ENCODE assay signal across 8 mouse cellular contexts in genomic region chr9:80068735-80069315, GRCm38 (mm10). TPM values are rescaled to one million over a fixed set of nuclear protein-coding genes. Genes with fewer than 3 reads are reported as not detected.
DNase-seq lines count a peak whose midpoint lies in the region; ATAC-seq and TF ChIP-seq lines count a peak whose summit lies in the region.

No protein-coding gene starts in this region.

- H3K36me3 ChIP-seq in heart, postnatal 0 days (replicated peaks; ENCODE audit: control insufficient read depth, insufficient read depth, low read length), result no peaks in the 10 kb centered on the region
- H3K36me3 ChIP-seq in midbrain, embryonic 15.5 days (replicated peaks), result no peaks in the 10 kb centered on the region

- H3K27ac ChIP-seq in heart, postnatal 0 days (ENCODE audit: low read depth), result no peak overlapping the region
- no peak overlapping the region for H3K27ac ChIP-seq in midbrain, embryonic 15.5 days

- WGBS in heart, postnatal 0 days, result 18% methylated on average over 11 of the region's 11 CpGs
- WGBS in midbrain, embryonic 15.5 days, result 49% methylated on average over 11 of the region's 11 CpGs

- peak overlapping the region; percentile 100 for H3K9ac ChIP-seq in heart, postnatal 0 days (replicated peaks; ENCODE audit: low read depth, low read length)
- H3K9ac ChIP-seq in midbrain, embryonic 15.5 days, result no peak overlapping the region

- DNase-seq in heart, postnatal 0 days (ENCODE audit: low spot score), result no peak
- DNase-seq in heart, adult 11 months, result no peak
- DNase-seq in c-Kit-negative CD71-positive TER-119-positive erythroid progenitor cells, embryonic 14.5 days (ENCODE audit: low read depth, low spot score), result peak; percentile 20
- DNase-seq in induced T-regulatory cell, adult 2 months (ENCODE audit: low read depth), result peak; percentile 53
- DNase-seq in spleen, adult 12 weeks (ENCODE audit: low spot score), result no peak
- no peak for DNase-seq in embryo, embryonic 11 days
- DNase-seq in gastrocnemius, adult 8-10 months (ENCODE audit: low spot score in 2 of 2), result no peak

- peak overlapping the region; percentile 81 for H3K4me3 ChIP-seq in heart, postnatal 0 days (ENCODE audit: low read depth, low read length)
- H3K4me3 ChIP-seq in midbrain, embryonic 15.5 days, result peak overlapping the region; percentile 87

- ATAC-seq in heart, postnatal 0 days (ENCODE audit: insufficient read depth, low read depth), result no peak
- ATAC-seq in midbrain, embryonic 15.5 days (replicated peaks), result no peak

- peaks cover 32% of the 10 kb centered on the region for H3K4me1 ChIP-seq in heart, postnatal 0 days (ENCODE audit: control insufficient read depth, insufficient read depth)
- H3K4me1 ChIP-seq in midbrain, embryonic 15.5 days, result peaks cover 34% of the 10 kb centered on the region

- no peak for TF ChIP-seq CTCF in heart, postnatal 0 days (IDR thresholded peaks at IDR 0.05; ENCODE audit: low read depth)

- H3K4me2 ChIP-seq in heart, postnatal 0 days (ENCODE audit: low read depth, low read length), result peak overlapping the region; percentile 73
- peak overlapping the region; percentile 62 for H3K4me2 ChIP-seq in midbrain, embryonic 15.5 days

- peaks cover 9% of the 10 kb centered on the region; the same call in 1 of the 2 replicates for H3K9me3 ChIP-seq in heart, postnatal 0 days (replicated peaks; ENCODE audit: control insufficient read depth, low read length)
- H3K9me3 ChIP-seq in midbrain, embryonic 15.5 days, result no peaks in the 10 kb centered on the region

- no peaks in the 10 kb centered on the region for H3K27me3 ChIP-seq in heart, postnatal 0 days (ENCODE audit: control insufficient read depth, insufficient read depth, low read length)
- H3K27me3 ChIP-seq in midbrain, embryonic 15.5 days (replicated peaks), result no peaks in the 10 kb centered on the region

- TF ChIP-seq EP300 in heart, postnatal 0 days (IDR thresholded peaks at IDR 0.05; ENCODE audit: low read depth), result no peak

RNA-seq across cellular contexts. Expression of gene Senp6, which starts 2.1 kb away (rescaled TPM):
- 54.1 and 80.4 TPM in 2 replicates for total RNA-seq in heart, postnatal 0 days (2014; rRNA removed; ENCODE audit: low replicate concordance)
- 26.1 and 28.9 TPM in 2 replicates for polyA plus RNA-seq in heart, postnatal 0 days (2015; fragmentation: Nextera tagmentation; extraction: Ambion mirVana)
- polyA plus RNA-seq in midbrain, embryonic 15.5 days (2015; fragmentation: Nextera tagmentation; extraction: Ambion mirVana), result 54.7 and 55.0 TPM in 2 replicates
- total RNA-seq in gastrocnemius, adult 8-10 months (2022), result 10 to 100 TPM; 56.7 to 70.5 (median 62.9) TPM

RNA-seq across cellular contexts. Expression of gene Filip1, which starts 56.2 kb away (rescaled TPM):
- total RNA-seq in heart, postnatal 0 days (2014; rRNA removed; ENCODE audit: low replicate concordance), result 27.4 and 52.3 TPM in 2 replicates
- 31.6 and 39.0 TPM in 2 replicates for polyA plus RNA-seq in heart, postnatal 0 days (2015; fragmentation: Nextera tagmentation; extraction: Ambion mirVana)
- 3.2 and 3.6 TPM in 2 replicates for polyA plus RNA-seq in midbrain, embryonic 15.5 days (2015; fragmentation: Nextera tagmentation; extraction: Ambion mirVana)
- total RNA-seq in gastrocnemius, adult 8-10 months (2022), result 100 to 1,000 TPM in 2 of 4 experiments, 10 to 100 TPM in 2; 92.2 to 133 (median 106) TPM

Comparison
In these comparisons a context has a peak if more than half of its experiments do, and no peak if none do; other contexts are left out.
1. DNase-seq: peak in c-Kit-negative CD71-positive TER-119-positive erythroid progenitor cells, embryonic 14.5 days (single experiment) and induced T-regulatory cell, adult 2 months (single experiment); none in heart, postnatal 0 days (single experiment), heart, adult 11 months (single experiment), spleen, adult 12 weeks (single experiment), embryo, embryonic 11 days (single experiment) and gastrocnemius, adult 8-10 months (0 of 2).